Mouse (Mus musculus) left cerebral cortex, postnatal 4 days (tissue): Measurements from ENCODE around the gene Scp2. TPM values are rescaled to one million over a fixed set of nuclear protein-coding genes. Genes with fewer than 3 reads are reported as not detected.

ENCODE experiments used
- microRNA-seq: library from miRNA; unstranded; fragments of <30 nt; microRNA quantifications from one replicate; pipeline ENCODE4 v1.2.0, GENCODE M21; 2022
- total RNA-seq, 2 experiments: library from RNA; stranded (reverse); gene quantifications; 2 replicates each; pipeline ENCODE4 v1.2.3; 2021

The Scp2 gene
- total RNA-seq, 2 experiments from 2014 or later, result 73.0 to 79.8 TPM

Small RNA genes lying within 50 kb of the gene (microRNA-seq; reads per million reads assigned to microRNA genes)
- not detected for gene Mir6397

Other genes with a start within 250 kb of the Scp2 start
- gene Cpt2, start 221.4 kb downstream of the Scp2 start, total RNA-seq, result 1 to 10 TPM; 4.8 to 5.9 TPM
- gene Slc1a7, start 176.7 kb downstream of the Scp2 start, total RNA-seq, result not detected
- 1 to 10 TPM; 5.7 to 9.5 TPM for gene Podn, start 48.6 kb downstream of the Scp2 start, total RNA-seq
- 10 to 100 TPM; 10.8 to 15.0 TPM for gene Echdc2, start 20.4 kb upstream of the Scp2 start, total RNA-seq
- under 1 TPM; 0.20 to 0.38 TPM for gene Zyg11a, start 73.0 kb upstream of the Scp2 start, total RNA-seq
- gene Zyg11b, start 156.1 kb upstream of the Scp2 start, total RNA-seq, result 100 to 1,000 TPM; 150 to 152 TPM
- gene Coa7, start 183.1 kb upstream of the Scp2 start, total RNA-seq, result 10 to 100 TPM; 31.2 to 40.7 TPM
- gene Shisal2a, start 238.4 kb upstream of the Scp2 start, total RNA-seq, result not detected